Mouse (Mus musculus): ENCODE data around the gene Bcl7a.

The Bcl7a gene

DNA sequence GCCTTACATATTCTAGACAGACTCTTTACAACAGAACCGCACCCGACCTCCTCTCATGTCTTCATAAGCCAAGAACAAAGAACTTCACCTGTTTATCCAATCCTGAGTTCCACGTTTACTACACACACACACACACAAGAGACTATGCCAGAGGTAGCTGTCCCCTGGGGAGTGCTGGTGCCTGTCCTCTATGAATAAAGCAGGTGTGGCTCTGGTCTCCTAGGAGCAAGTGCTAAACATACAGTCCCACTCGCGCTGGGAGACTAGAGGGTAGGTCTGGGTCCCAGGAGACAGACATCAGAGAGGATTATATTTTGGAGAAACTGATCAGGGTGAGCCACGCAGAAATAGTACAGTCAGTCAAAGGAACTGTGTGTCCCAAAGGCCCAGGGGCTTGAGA lies 10.1 kb upstream of the Bcl7a start:
- no peak for DNase-seq

- DNase-seq: no peak
Observed at GRCm38 (mm10) chr5:123336205-123336961, 7.3 kb upstream of the Bcl7a start.

DNA sequence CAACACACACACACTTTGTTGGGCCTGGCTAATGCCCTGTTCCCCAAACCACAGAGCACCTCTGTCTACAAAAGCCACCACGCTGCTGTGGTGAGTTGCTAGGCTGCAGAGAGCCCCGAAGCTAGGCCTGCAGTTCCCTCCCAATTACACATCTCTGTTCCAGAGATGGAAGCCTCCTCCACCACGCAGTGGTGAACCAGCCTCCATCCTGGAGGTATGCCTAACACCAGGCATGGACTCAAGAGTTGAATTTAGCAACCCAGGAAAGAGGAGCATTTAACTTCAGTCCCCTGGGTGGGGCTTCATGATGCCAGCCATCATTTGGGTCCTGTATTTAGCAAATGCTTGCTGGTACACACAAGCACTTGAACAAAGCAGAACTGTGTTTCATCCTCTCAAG lies 5.2 kb upstream of the Bcl7a start:
- DNase-seq: no peak

DNA sequence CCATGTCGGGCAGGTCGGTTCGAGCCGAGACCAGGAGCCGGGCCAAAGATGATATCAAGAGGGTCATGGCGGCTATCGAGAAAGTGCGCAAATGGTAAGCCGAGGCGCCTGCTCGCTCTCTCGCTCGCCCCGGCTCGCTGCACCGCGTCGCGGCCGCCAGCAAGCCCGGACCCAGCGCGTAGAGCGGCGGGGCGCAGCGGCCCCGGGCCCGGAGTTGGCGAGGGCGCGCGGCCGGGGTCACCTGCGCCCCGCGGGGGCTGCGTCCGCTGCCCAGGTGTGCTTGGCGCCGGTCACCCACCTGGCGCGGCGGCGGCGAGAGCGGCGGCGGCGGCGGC lies 961 bp downstream of the Bcl7a start:
- no peak for DNase-seq

- peak; percentile 78 for DNase-seq
Observed at GRCm38 (mm10) chr5:123344963-123345852, 1.6 kb downstream of the Bcl7a start.

DNA sequence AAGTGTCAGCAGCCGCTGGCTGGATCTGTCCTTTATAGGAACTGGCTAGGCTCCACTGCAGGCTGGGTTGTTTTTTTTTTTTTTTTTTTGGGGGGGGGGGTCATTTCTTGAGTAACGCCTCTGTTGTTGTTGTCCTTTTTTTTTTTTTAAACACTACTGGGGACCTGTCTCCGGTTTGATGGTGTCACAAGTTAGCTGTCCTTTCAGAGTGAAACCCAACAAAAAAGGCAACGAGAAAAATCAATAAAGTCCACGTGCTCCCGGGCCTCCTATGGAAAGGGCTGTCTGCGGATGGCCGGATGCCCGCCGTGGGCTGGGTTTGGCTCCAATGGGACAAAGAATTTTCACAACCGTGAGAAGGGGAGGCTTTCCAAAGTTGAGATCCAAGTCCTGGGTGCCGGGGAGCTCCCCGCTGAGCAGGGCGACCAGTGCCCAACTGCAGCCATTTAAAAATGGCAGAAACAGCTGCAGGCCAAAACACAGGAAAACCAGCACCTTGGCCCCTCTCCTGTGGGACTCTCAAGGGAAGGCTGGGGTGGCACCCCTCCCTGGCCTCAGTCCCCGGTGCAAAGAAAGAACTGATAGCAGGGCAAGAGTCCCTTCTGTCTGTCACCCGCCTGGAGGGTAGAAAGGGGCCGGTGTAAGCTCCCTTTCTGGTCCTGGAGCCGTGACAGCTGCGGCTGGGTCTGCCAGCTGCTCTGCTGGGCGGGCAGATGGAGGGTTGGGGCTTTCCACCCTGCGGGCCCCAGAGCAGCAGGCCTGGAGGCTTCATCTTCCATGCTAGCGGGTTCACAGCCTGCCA lies 2.4 kb downstream of the Bcl7a start:
- DNase-seq: peak; percentile 92

- DNase-seq: no peak
Observed at GRCm38 (mm10) chr5:123346701-123347270, 3.2 kb downstream of the Bcl7a start.

- DNase-seq: no peak
Observed at GRCm38 (mm10) chr5:123347985-123348384, 4.4 kb downstream of the Bcl7a start.

DNA sequence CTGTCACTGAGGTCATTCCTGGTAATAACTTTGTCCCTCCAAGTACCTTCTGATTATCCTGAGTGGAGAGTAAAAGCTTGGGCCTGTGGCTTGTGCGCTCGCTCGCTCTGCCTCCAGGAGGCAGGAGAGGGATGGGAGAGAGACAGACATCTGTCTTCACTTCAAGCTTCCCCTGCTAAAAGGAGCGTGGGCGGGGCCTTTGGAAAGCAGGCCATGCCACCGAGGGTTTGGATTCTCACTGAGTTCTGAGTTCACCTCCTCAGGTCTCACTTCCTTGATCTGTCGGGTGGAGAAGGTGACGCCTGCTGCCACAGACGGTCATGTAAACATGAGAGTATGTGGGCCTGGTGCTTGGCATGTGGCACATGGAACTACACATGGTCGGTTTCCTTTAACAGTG lies 6.8 kb downstream of the Bcl7a start:
- DNase-seq: peak; percentile 47

- DNase-seq: no peak
Observed at GRCm38 (mm10) chr5:123355918-123356317, 12.3 kb downstream of the Bcl7a start.

GRCm38 (mm10) chr5:123357253-123357652 lies 13.6 kb downstream of the Bcl7a start:
- DNase-seq: no peak

DNA sequence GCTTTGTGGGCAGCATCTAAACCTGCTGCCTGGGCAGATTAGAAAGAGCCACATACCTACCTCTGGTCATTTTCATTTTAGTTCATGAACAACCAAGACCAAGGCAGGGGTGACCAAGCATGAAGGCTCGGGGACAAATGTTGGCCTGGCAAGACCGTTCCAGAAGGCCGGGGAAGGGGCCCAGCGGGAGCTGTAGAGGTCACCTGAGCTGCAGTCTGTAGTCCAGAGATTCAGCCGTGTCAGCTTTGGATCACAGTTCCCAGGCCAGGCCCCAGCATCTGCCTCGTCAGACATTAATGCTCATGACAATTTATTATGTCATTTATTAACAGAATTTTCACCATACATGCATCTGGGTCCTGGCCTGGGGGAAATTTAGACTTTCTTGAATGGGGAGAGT lies 15.8 kb downstream of the Bcl7a start:
- no peak for DNase-seq

DNA sequence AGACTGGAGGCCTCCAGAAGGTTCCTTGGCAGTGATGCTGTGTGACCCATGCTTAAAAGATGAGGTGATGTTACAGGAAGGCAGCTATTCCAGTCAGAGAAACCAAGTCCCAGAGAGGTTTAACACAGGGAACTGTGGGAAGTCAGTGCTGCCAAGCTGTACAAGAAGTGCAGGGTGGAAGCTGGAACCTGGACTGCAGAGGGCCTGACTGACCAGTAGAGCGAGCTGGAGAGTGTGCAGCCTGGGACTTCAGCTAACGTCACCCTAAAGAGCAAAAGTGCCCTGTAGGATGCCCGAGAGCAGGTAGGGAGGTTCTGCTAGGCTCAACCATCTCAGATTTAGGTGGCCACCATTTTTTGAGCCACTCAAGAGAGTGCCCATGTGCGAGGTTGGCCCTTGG lies 19.3 kb downstream of the Bcl7a start:
- DNase-seq: no peak

DNA sequence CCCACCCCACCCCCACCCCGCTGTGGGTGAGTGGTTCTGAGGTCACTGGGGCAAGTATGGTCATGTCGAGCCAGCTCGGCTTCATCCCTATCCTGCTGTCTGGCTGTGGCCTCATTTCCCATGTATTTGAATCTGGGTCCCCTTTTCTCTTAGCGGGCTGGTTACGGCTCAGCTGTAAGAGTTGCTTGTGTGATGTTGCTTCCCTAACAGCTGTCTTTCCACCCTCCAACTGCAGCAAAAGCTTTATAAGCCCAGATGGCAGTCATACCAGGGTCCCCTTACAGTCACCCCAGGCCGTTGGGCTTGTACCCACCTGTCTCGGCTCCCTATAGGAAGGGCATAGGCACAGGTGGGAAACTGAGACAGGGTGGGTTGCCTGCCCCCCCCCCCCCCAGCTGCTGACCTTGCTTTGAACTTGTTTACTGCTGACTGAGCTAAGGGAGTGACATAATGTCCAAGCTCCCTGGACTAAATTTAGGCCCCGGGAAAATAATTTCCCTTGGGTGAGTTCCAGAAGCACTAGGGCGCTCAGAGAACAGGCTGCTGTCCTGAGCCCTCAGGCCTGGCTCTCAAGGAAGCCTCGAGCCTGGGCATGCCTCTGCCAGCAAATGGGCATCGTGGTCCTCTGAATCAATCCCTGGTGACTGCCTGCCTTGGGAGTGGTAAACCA lies 20.8 kb downstream of the Bcl7a start:
- DNase-seq: peak; percentile 33

GRCm38 (mm10) chr5:123368869-123369488 lies 25.3 kb downstream of the Bcl7a start:
- DNase-seq: peak; percentile 75

DNA sequence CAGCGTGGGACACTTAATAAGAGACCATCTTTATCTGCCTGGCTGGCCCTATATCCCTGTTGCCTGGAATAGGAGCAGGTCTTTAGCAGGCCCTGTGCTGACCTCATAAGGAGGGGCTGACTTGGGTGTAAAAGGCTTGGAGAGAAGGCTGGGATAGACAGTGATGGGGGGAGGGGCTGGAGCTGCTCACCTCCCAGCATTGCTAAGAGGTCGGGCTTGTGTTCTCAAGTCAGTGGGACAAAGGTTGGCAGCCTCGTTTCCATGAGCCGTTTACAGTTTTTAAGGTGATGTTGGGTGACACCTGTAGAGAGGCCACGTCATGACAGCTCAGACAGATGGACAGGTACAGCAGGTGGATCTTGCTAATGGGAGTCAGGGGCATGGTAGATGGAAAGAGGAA lies 26.4 kb downstream of the Bcl7a start:
- DNase-seq: no peak

DNA sequence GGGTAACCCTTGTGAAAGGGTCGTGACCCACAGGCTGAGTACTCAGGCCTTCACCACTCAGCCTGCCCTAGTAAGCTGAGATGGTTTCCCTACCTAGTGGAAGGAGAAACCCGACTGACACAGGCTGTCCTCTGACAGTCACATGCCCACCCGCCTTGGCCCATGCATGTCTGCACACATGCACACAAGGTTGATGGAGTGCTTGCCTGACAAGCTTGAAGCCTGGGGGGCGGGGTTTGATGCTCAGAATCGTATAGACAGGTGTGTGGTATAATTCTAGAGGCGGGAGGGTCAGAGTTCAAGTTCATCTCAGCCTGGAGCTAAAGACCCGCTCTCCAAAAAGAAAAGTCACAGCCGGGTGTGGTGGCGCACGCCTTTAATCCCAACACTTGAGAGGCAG lies 31.6 kb downstream of the Bcl7a start:
- no peak for DNase-seq

DNA sequence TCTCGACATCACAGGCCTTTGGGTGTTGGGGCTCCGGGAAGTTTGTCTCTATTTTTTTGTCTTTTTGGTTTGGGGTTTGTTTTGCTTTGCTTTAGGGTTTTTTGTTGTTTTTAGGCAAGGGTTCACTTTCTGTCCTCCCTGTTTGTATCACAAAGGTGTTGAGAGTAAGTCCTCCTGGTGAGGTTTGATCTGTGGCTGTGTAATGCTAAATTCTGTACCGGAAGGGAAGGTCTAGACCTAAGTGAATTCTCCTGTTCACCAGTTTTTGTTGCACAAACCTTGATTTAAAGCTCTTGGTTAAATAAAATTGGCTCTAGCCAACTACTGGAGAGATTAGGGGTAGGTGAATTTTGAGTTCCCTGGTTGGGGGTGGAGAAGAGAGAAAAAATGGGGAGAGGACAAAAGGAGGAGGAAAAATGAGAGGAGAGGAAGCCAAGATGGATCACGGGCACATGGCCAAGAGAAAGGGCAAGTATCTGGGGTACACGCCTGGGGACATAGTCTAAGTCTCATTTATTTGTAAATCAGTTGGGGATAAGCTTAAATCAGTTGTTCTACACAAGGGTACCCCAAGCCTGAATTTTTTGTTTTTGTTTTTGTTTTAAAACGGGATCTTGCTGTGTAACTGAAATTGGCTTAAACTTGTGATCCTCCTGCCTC lies 32.3 kb downstream of the Bcl7a start:
- no peak for DNase-seq

- peak; percentile 28 for DNase-seq
Observed at GRCm38 (mm10) chr5:123376569-123376968, 32.9 kb downstream of the Bcl7a start.

DNA sequence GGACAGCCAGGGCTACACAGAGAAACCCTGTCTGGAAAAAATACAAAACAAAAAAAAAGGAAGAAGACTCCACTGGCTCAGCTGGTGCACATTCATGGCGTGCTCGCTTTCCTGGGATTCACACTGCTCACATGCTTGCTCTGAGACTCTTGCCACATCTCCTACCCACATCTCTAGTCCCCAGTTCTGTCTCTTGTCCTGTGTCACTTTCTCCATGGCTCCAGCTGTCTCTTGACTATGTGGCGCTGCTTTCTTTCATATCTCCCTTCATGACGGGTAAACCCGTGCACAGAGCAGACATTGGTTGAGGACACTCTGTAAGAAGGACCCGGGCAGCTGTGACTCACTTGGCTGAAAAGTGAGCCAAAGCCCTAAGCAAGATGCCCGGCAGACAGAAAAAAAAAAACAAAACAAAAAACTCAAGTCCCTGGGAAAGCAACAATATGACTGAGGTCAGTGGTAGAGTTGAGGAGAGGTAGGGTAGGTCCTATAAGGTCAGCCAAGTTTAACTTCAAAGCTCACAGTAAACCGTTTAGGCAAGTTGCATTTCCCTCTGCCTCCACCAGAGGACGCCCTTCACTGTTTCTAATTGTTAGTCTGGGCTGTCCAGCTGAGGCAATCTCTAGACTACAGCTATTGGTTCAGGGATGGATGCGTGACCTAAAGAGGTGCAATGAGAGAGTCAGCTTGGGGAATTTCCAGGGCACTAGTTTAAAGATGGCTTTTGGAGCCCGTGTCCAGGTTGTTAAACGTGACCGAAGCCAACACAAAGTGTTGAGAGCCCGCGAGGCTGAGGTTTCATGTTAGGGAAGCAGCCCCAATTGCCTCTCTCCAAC lies 33.7 kb downstream of the Bcl7a start:
- peak; percentile 86 for DNase-seq

DNA sequence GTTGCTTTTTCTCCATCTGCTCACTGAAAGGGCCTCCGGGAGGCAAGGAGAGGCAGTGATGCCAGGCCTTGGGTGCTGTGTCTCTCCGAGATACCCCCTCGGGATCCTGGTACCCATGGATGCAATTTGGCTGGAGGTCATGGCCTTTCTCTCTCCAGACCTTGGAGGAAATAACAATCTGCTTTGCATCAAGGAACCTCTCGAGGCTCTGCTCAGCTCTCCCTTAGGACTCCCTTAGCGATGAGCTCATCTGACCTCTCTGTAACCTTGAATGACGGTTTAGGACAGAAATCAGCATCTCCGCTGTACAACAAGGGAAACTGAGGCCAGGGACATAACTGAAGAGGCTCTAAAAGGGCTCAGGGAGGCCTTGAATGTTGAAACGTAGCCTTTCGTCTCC lies 35.1 kb downstream of the Bcl7a start:
- DNase-seq: no peak

Measured in retina, postnatal 1 day (tissue).